Mouse (Mus musculus) lung, embryonic 15.5 days (tissue): ENCODE measurements at regions not wholly inside any gene's neighbourhood (a gene's known extent, or its start where the extent isn't known, plus 50 kb on each side); places are given as distances from the start of the nearest gene placed in this dataset.
A peak's percentile ranks its signal among the peaks of the same experiment; 100 is the strongest.

Experiments
- ATAC-seq: fragments of 200-750 bp; cut with Nextera tagmentation; 2 replicates; pipeline ENCODE4 v1.8.0; 2017; ENCODE audit warnings: moderate number of reproducible peaks, borderline replicate concordance; ENCODE audit not compliant: low FRiP score, low TSS enrichment; ENCODE audit errors: extremely low read depth
- H3K27ac ChIP-seq: fragments of 300-500 bp; sonication (generic); 2 replicates; pipeline ENCODE4 v1.5.1; 2015; ENCODE audit warnings: moderate library complexity, mild to moderate bottlenecking, inconsistent platforms
- H3K27me3 ChIP-seq: fragments of 300-500 bp; sonication (generic); 2 replicates; pipeline ENCODE4 v1.6.1; 2015; ENCODE audit warnings: inconsistent platforms
- H3K36me3 ChIP-seq: fragments of 300-500 bp; sonication (generic); 2 replicates; pipeline ENCODE4 v1.6.1; 2015; ENCODE audit warnings: inconsistent platforms
- H3K4me1 ChIP-seq: fragments of 300-500 bp; sonication (generic); 2 replicates; pipeline ENCODE4 v1.6.1; 2015; ENCODE audit warnings: inconsistent platforms
- H3K4me2 ChIP-seq: fragments of 300-500 bp; sonication (generic); 2 replicates; pipeline ENCODE4 v1.6.1; 2015; ENCODE audit warnings: inconsistent platforms, mild to moderate bottlenecking, moderate library complexity
- H3K4me3 ChIP-seq: fragments of 300-500 bp; sonication (generic); 2 replicates; pipeline ENCODE4 v1.5.1; 2015; ENCODE audit warnings: mild to moderate bottlenecking, inconsistent platforms
- H3K9ac ChIP-seq: fragments of 300-500 bp; sonication (generic); 2 replicates; pipeline ENCODE4 v1.6.1; 2015; ENCODE audit warnings: inconsistent platforms
- H3K9me3 ChIP-seq: fragments of 300-500 bp; sonication (generic); 2 replicates; pipeline ENCODE4 v1.6.1; 2016; ENCODE audit warnings: inconsistent platforms
- WGBS: fragments of 180-500 bp; shearing (Covaris S2); methylation state at CpG from one replicate; pipeline ENCODE4 v1.1.7; 2015; 5-methylcytosine and 5-hydroxymethylcytosine counted together

DNA sequence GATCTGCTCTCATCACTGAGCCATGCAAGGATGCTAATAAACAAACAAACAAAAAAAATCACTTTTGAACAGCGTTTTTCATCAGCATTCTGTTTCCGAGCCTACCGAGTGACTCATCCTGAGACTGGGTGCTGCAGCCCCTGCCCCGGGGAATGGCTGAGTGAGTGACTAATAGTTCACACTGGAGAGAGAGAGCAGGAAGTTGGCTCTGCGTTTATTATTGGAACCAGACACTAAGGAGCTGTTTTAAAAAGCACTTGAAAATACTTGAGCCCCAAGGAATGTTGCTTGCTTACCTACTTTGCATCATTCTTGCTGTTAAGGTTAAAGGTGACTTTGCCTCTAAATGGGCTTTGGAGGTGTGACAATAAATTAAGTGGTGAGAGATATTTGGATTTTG lies 240.6 kb upstream of the Fn1 start:
- ATAC-seq: peak; percentile 70; the same call in 1 of the 2 replicates
- Histone ChIP-seq H3K4me3 (no peak overlapping the region), H3K27ac (no peak overlapping the region)

DNA sequence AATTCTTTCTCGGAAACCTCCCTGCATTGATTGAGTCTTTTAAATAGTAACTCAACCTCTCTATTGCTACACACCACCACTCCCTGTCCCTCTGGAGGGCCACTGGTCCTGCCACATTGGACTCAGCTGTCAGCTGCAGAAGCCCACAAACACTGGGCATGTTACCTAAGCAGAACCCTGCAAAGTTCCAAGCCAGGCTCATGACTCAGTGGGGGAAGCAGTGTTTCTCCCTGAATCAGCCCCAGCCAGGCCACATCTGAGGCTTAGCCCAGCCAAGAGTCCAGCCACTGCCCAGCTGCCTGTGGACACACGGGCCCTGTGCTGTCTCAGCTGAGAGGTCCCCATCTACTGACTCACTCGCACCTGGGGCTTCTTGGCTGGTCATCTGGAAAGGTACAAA lies 234.8 kb upstream of the Fn1 start:
- Histone ChIP-seq H3K27me3 (no peaks in the 10 kb centered on the region), H3K4me1 (no peaks in the 10 kb centered on the region), H3K27ac (no peak overlapping the region), H3K9me3 (no peaks in the 10 kb centered on the region), H3K9ac (no peak overlapping the region), H3K4me2 (no peak overlapping the region), H3K36me3 (no peaks in the 10 kb centered on the region), H3K4me3 (no peak overlapping the region)
- WGBS: 76% methylated on average over 3 of the region's 3 CpGs
- no peak for ATAC-seq

More for the DNA sequence above, 240.6 kb upstream of the Fn1 start:
- Histone ChIP-seq H3K9ac (no peak overlapping the region), H3K4me2 (peak overlapping the region; percentile 34; the same call in 1 of the 2 replicates), H3K27me3 (no peaks in the 10 kb centered on the region), H3K4me1 (peaks cover 17% of the 10 kb centered on the region), H3K36me3 (no peaks in the 10 kb centered on the region), H3K9me3 (no peaks in the 10 kb centered on the region)
- WGBS: 18% methylated on average over 5 of the region's 5 CpGs

GRCm38 (mm10) chr1:71886903-71887302 lies 233.9 kb upstream of the Fn1 start:
- Histone ChIP-seq H3K9ac (no peak overlapping the region), H3K27ac (no peak overlapping the region), H3K4me3 (no peak overlapping the region), H3K36me3 (no peaks in the 10 kb centered on the region), H3K27me3 (no peaks in the 10 kb centered on the region), H3K4me2 (no peak overlapping the region), H3K9me3 (no peaks in the 10 kb centered on the region), H3K4me1 (peaks cover 3% of the 10 kb centered on the region; the same call in 1 of the 2 replicates)
- WGBS: 50% methylated on average over 6 of the region's 6 CpGs
- ATAC-seq: no peak

DNA sequence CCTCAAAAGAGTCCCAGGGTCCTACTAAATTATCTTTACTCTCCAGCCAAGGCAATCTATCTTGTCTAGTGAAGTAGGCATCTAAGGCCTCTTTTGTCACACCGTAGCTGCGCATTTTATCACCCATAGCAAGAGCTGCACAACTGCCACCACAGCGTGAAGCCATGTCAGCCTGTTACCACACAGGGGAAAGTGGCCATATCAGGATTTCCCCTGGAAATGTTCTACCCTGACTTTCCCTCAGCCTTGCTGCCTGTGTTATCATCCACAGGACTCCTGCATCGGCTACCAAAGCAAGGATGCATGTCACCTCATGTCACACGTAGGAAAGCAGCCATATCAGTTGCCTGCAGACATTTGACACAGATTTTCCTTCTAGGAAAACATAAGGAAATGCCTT lies 233.2 kb upstream of the Fn1 start:
- no peaks in the 10 kb centered on the region for H3K27me3 ChIP-seq
- no peak for ATAC-seq
- WGBS: 58% methylated on average over 5 of the region's 5 CpGs
- H3K4me2 ChIP-seq: no peak overlapping the region
- no peaks in the 10 kb centered on the region for H3K9me3 ChIP-seq
- peaks cover 9% of the 10 kb centered on the region; the same call in 1 of the 2 replicates for H3K4me1 ChIP-seq
- H3K27ac ChIP-seq: no peak overlapping the region
- H3K4me3 ChIP-seq: no peak overlapping the region
- H3K9ac ChIP-seq: no peak overlapping the region
- H3K36me3 ChIP-seq: no peaks in the 10 kb centered on the region

DNA sequence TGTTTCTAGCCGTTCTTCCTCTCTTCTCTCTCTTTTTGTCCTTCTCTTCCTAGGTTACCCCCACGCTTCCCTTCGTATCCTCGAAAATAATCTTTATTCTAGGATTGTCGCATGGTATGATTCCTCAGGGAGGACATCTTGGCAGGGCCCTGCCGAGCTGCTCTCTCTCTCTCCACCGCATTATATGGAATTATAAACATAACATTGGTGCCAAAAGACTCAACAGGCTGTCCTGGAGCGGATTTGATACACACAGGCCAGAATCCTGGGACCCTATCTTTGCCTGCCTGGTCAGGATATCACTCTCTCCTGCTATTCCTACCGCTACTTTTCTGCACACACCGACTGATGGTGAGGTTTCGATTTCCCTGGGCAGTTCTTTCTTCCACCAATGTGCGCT lies 228.9 kb upstream of the Fn1 start:
- Histone ChIP-seq H3K27me3 (no peaks in the 10 kb centered on the region), H3K27ac (peak overlapping the region; percentile 64; the same call in 1 of the 2 replicates), H3K4me3 (no peak overlapping the region), H3K9me3 (no peaks in the 10 kb centered on the region), H3K4me2 (no peak overlapping the region), H3K4me1 (peaks cover 16% of the 10 kb centered on the region; the same call in 1 of the 2 replicates), H3K36me3 (no peaks in the 10 kb centered on the region), H3K9ac (no peak overlapping the region)
- WGBS: 66% methylated on average over 12 of the region's 12 CpGs
- peak; percentile 72; the same call in 1 of the 2 replicates for ATAC-seq

- H3K36me3 ChIP-seq: no peaks in the 10 kb centered on the region
- peaks cover 16% of the 10 kb centered on the region; the same call in 1 of the 2 replicates for H3K4me1 ChIP-seq
- ATAC-seq: peak; percentile 78; the same call in 1 of the 2 replicates
- WGBS: 54% methylated on average over 4 of the region's 4 CpGs
- no peaks in the 10 kb centered on the region for H3K9me3 ChIP-seq
- H3K4me3 ChIP-seq: no peak overlapping the region
- no peak overlapping the region for H3K9ac ChIP-seq
- H3K4me2 ChIP-seq: no peak overlapping the region
- H3K27me3 ChIP-seq: no peaks in the 10 kb centered on the region
- H3K27ac ChIP-seq: peak overlapping the region; percentile 64
Measured at GRCm38 (mm10) chr1:71881191-71881590, 228.2 kb upstream of the Fn1 start.

DNA sequence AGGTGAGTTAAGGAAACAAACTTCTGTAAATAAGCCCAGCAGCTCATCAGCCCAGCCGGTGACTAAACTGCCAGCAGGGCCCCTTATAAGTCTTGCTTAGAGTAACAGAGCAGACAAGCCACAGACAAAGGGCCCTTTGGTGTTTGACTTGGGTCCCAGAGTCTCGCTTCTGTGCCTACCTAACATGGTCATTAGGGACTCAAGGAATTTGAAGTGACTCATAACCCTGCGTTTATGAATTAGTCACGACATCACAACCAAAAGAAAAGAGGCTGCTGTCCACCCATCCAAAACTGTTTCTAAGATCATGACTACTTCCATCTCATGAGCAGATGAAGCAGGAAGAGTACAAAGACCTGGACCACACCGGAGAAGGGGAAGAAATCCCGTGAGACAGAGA lies 227.5 kb upstream of the Fn1 start:
- no peak; the same call in 1 of the 2 replicates for ATAC-seq
- no peak overlapping the region for H3K4me3 ChIP-seq
- H3K9ac ChIP-seq: no peak overlapping the region
- no peaks in the 10 kb centered on the region for H3K9me3 ChIP-seq
- 0 out of 2 replicates have a peak overlapping the region, but pooled peaks have one; percentile 41 for H3K27ac ChIP-seq
- H3K27me3 ChIP-seq: no peaks in the 10 kb centered on the region
- no peaks in the 10 kb centered on the region for H3K36me3 ChIP-seq
- 55% methylated on average over 6 of the region's 6 CpGs for WGBS
- H3K4me2 ChIP-seq: no peak overlapping the region
- H3K4me1 ChIP-seq: peaks cover 16% of the 10 kb centered on the region; the same call in 1 of the 2 replicates

DNA sequence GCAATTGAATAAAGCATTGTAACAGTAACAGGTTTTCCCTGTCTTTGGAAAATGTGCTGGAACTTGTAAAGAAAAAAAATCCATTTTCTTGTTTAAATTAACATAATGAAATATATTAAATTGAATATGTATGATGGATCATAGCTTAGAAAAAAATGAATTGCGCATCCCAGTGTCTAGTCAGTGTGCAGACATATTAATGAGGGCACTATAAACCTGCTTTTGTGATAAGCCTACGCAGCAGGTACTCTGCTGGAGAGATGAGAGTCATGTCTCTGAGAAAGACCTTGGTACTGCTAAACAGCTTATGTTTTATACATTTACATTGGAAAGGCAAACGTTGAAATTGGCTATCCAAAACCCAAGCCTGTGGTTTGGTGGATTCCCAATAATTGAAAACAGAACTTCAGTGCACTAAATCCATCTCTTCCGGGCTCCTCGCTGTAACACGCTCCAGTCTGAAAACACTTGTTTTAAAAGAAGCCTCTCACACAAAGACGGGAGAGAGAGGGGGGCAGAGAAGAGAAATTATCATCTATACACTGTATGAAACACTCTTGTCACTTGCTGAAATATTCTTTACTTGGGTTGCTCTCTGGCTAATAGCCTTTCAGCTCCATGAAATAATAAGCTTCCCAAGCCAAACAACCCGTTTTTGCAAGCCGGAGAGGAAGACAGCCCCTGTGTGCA lies 223.9 kb upstream of the Fn1 start:
- Histone ChIP-seq H3K4me3 (no peak overlapping the region), H3K36me3 (no peaks in the 10 kb centered on the region), H3K4me2 (no peak overlapping the region), H3K27ac (no peak overlapping the region), H3K4me1 (peaks cover 13% of the 10 kb centered on the region; the same call in 1 of the 2 replicates), H3K9ac (no peak overlapping the region), H3K27me3 (no peaks in the 10 kb centered on the region), H3K9me3 (no peaks in the 10 kb centered on the region)
- 70% methylated on average over 9 of the region's 9 CpGs for WGBS
- no peak for ATAC-seq

DNA sequence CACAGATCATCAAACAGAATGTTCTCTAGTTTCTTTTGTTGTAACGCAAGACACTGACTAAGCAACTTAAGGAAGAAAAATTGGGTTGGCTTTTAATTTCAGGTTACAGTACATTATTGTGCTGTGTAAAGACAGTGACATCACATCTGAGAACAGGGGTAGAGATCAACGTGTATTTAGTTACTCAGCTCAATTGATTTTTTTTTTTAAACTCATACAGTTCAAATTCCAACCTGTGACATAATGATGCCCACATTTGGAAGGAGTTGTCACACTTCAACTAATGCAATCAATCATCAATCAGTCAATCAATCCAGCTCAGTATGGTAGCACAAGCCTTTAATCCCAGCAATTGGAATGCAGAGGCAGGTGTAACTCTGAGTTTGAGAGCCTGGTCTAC lies 221.0 kb upstream of the Fn1 start:
- Histone ChIP-seq H3K9ac (no peak overlapping the region), H3K9me3 (no peaks in the 10 kb centered on the region), H3K4me2 (no peak overlapping the region), H3K27me3 (no peaks in the 10 kb centered on the region), H3K36me3 (no peaks in the 10 kb centered on the region), H3K4me3 (no peak overlapping the region), H3K27ac (no peak overlapping the region), H3K4me1 (no peaks in the 10 kb centered on the region)
- no peak for ATAC-seq
- WGBS: 80% methylated on average over 2 of the region's 2 CpGs

GRCm38 (mm10) chr1:71865670-71866069 lies 212.7 kb upstream of the Fn1 start:
- no peak for ATAC-seq
- H3K9me3 ChIP-seq: no peaks in the 10 kb centered on the region
- no peak overlapping the region for H3K27ac ChIP-seq
- no peaks in the 10 kb centered on the region for H3K4me1 ChIP-seq
- no peak overlapping the region for H3K9ac ChIP-seq
- no peak overlapping the region for H3K4me3 ChIP-seq
- 14% methylated on average over 4 of the region's 4 CpGs for WGBS
- no peaks in the 10 kb centered on the region for H3K36me3 ChIP-seq
- no peak overlapping the region for H3K4me2 ChIP-seq
- H3K27me3 ChIP-seq: no peaks in the 10 kb centered on the region

- no peak overlapping the region for H3K27ac ChIP-seq
- no peak for ATAC-seq
- no peaks in the 10 kb centered on the region for H3K36me3 ChIP-seq
- WGBS: 72% methylated on average over 9 of the region's 9 CpGs
- no peak overlapping the region for H3K4me2 ChIP-seq
- no peak overlapping the region for H3K9ac ChIP-seq
- H3K4me1 ChIP-seq: no peaks in the 10 kb centered on the region
- no peaks in the 10 kb centered on the region for H3K27me3 ChIP-seq
- H3K4me3 ChIP-seq: no peak overlapping the region
- H3K9me3 ChIP-seq: no peaks in the 10 kb centered on the region
Measured at GRCm38 (mm10) chr1:71864749-71865148, 211.7 kb upstream of the Fn1 start.

DNA sequence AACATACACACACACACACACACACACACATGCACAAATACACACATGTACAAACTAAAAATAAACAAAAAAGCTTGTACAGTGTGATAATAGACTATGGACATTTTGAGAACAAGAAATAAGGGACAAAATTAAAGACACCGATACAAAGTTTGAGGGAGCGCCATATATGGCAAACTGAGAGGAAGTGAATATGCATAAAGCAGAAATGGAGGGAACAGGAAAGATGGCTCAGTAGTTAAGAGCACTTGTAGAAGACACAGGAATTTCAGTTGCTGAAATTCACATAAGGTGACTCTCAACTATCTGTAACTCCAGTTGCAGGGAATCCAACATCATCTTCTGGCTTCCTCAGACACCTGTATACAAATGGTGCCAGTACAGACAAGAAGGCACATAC lies 200.2 kb upstream of the Fn1 start:
- Histone ChIP-seq H3K4me1 (no peaks in the 10 kb centered on the region), H3K27me3 (no peaks in the 10 kb centered on the region), H3K9ac (no peak overlapping the region), H3K36me3 (no peaks in the 10 kb centered on the region), H3K27ac (no peak overlapping the region), H3K4me2 (no peak overlapping the region), H3K9me3 (no peaks in the 10 kb centered on the region), H3K4me3 (no peak overlapping the region)
- no peak for ATAC-seq
- WGBS: 95% methylated on average over 2 of the region's 2 CpGs
